In the genomic region with DNA sequence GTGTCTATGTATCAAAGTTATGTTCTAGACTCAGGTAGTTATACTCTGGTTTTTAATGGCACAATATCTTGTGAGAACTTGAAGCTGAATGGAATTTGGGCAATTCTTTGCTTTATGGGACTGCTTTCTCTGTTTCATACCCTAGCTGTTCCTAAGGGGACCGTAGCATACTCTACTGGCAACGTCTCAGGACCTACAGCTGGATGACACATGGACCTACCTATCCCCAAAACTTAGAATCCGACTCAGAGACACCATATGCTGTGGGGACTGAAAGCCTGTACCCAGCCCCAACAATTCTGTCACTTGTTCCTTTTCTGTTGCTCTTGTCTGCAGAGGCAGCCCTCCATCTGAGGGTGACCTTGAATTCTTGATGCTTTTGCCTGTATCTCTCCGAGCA, we compare ENCODE assay signal across 11 mouse cellular contexts. TPM values are rescaled to one million over a fixed set of nuclear protein-coding genes. Genes with fewer than 3 reads are reported as not detected.
DNase-seq lines count a peak whose midpoint lies in the region; ATAC-seq and TF ChIP-seq lines count a peak whose summit lies in the region.
"Had no signal": no experiment of that assay in that cellular context is flagged by ENCODE, and none has a peak within 500 bp of the region (broad histone marks: within the 10 kb centered on the region; RNA-seq: fewer than 3 reads in every experiment).

No protein-coding gene starts in this region.

- TF ChIP-seq POLR2A in limb, embryonic 14.5 days (IDR thresholded peaks at IDR 0.05; ENCODE audit: borderline replicate concordance, extremely low read depth, insufficient read depth, insufficient read length), result no peak

- H3K27me3 ChIP-seq in heart, embryonic 13.5 days (replicated peaks), result no peaks in the 10 kb centered on the region
- H3K27me3 ChIP-seq in limb, embryonic 13.5 days, result no peaks in the 10 kb centered on the region
- H3K27me3 ChIP-seq in limb, embryonic 10.5 days (ENCODE audit: low read depth, poor library complexity, severe bottlenecking), result no peaks in the 10 kb centered on the region
- H3K27me3 ChIP-seq in limb, embryonic 14.5 days (ENCODE audit: control insufficient read depth, insufficient read depth, low read length), result no peaks in the 10 kb centered on the region
- H3K27me3 ChIP-seq: kidney, embryonic 15.5 days had no signal

- H3K4me2 ChIP-seq in heart, embryonic 13.5 days, result no peak overlapping the region
- no peak overlapping the region for H3K4me2 ChIP-seq in limb, embryonic 13.5 days (replicated peaks)
- no peak overlapping the region for H3K4me2 ChIP-seq in limb, embryonic 14.5 days (replicated peaks; ENCODE audit: low read depth, low read length, severe bottlenecking)

- DNase-seq in heart, postnatal 14 days, result no peak
- DNase-seq in limb, embryonic 10.5 days (ENCODE audit: low spot score), result no peak
- DNase-seq in limb, embryonic 14.5 days (ENCODE audit: low spot score), result no peak
- no peak for DNase-seq in retina, embryonic 14.5 days (ENCODE audit: low spot score)
- DNase-seq: cerebellum, adult 2 months; left cerebral cortex, postnatal 4 days had no signal

- H3K9ac ChIP-seq in heart, embryonic 13.5 days, result peak overlapping the region; percentile 55; the same call in 1 of the 2 replicates
- no peak overlapping the region for H3K9ac ChIP-seq in limb, embryonic 13.5 days
- no peak overlapping the region; the same call in 1 of the 2 replicates for H3K9ac ChIP-seq in limb, embryonic 14.5 days (ENCODE audit: low read depth, low read length, severe bottlenecking)

- H3K4me3 ChIP-seq in heart, embryonic 13.5 days, result no peak overlapping the region
- H3K4me3 ChIP-seq in limb, embryonic 13.5 days, result no peak overlapping the region
- no peak overlapping the region for H3K4me3 ChIP-seq in limb, embryonic 10.5 days
- no peak overlapping the region for H3K4me3 ChIP-seq in brown adipose tissue, adult 24 weeks (ENCODE audit: insufficient read depth, low read depth, low read length)
- H3K4me3 ChIP-seq in limb, embryonic 14.5 days (replicated peaks; ENCODE audit: low read length), result no peak overlapping the region
- H3K4me3 ChIP-seq: kidney, embryonic 15.5 days had no signal

- H3K36me3 ChIP-seq in heart, embryonic 13.5 days, result peaks cover 17% of the 10 kb centered on the region
- no peaks in the 10 kb centered on the region for H3K36me3 ChIP-seq in limb, embryonic 13.5 days
- peaks cover 3% of the 10 kb centered on the region; the same call in 1 of the 2 replicates for H3K36me3 ChIP-seq in limb, embryonic 10.5 days
- no peaks in the 10 kb centered on the region for H3K36me3 ChIP-seq in limb, embryonic 14.5 days (ENCODE audit: control insufficient read depth, insufficient read depth, low read length)

- no peak for ATAC-seq in heart, embryonic 13.5 days (ENCODE audit: extremely low read depth, insufficient number of reproducible peaks, low FRiP score, low TSS enrichment)
- ATAC-seq in limb, embryonic 13.5 days (ENCODE audit: low FRiP score, low read depth), result peak; percentile 32; the same call in 1 of the 2 replicates
- ATAC-seq in limb, embryonic 14.5 days (ENCODE audit: low FRiP score, low read depth), result 0 out of 2 replicates have a peak, but pooled peaks have one; percentile 38
- ATAC-seq: activated CD4-positive, CD25-positive, alpha-beta regulatory T cell, adult 4 months had no signal

- peak overlapping the region; percentile 83 for H3K27ac ChIP-seq in heart, embryonic 13.5 days (replicated peaks)
- H3K27ac ChIP-seq in limb, embryonic 13.5 days, result no peak overlapping the region
- H3K27ac ChIP-seq in limb, embryonic 10.5 days, result no peak overlapping the region
- peak overlapping the region; percentile 67 for H3K27ac ChIP-seq in brown adipose tissue, adult 24 weeks (replicated peaks; ENCODE audit: low read depth, low read length)
- peak overlapping the region; percentile 34; the same call in 1 of the 2 replicates for H3K27ac ChIP-seq in limb, embryonic 14.5 days (replicated peaks; ENCODE audit: low read depth, low read length)

- WGBS in heart, embryonic 13.5 days, result 51% methylated on average over 4 of the region's 4 CpGs
- WGBS in limb, embryonic 13.5 days, result 61% methylated on average over 4 of the region's 4 CpGs
- WGBS in limb, embryonic 10.5 days, result 88% methylated on average over 4 of the region's 4 CpGs
- WGBS in limb, embryonic 14.5 days, result 52% methylated on average over 4 of the region's 4 CpGs

- peaks cover 71% of the 10 kb centered on the region for H3K4me1 ChIP-seq in heart, embryonic 13.5 days
- H3K4me1 ChIP-seq in limb, embryonic 13.5 days, result peaks cover 23% of the 10 kb centered on the region
- peaks cover 16% of the 10 kb centered on the region for H3K4me1 ChIP-seq in limb, embryonic 10.5 days
- peaks cover 34% of the 10 kb centered on the region for H3K4me1 ChIP-seq in brown adipose tissue, adult 24 weeks (ENCODE audit: control insufficient read depth, insufficient read depth, insufficient read length, low read length)
- H3K4me1 ChIP-seq in limb, embryonic 14.5 days (ENCODE audit: control insufficient read depth, insufficient read depth, low read length), result peaks cover 26% of the 10 kb centered on the region

- H3K9me3 ChIP-seq in heart, embryonic 13.5 days, result no peaks in the 10 kb centered on the region; the same call in 1 of the 2 replicates
- no peaks in the 10 kb centered on the region for H3K9me3 ChIP-seq in limb, embryonic 13.5 days
- no peaks in the 10 kb centered on the region for H3K9me3 ChIP-seq in limb, embryonic 10.5 days (replicated peaks)
- no peaks in the 10 kb centered on the region for H3K9me3 ChIP-seq in limb, embryonic 14.5 days (ENCODE audit: control insufficient read depth, low read length)
- H3K9me3 ChIP-seq: kidney, embryonic 15.5 days had no signal

- intact Hi-C loops in heart, postnatal 14 days (cut with DNase I), result loop anchor here (5.0 kb wide), 1 partner anchor 72 kb away; no protein-coding TSS in a partner anchor

RNA-seq across cellular contexts. Expression of gene Lamc1, which starts 23.3 kb away (rescaled TPM):
- polyA plus RNA-seq in heart, embryonic 13.5 days (2015; fragmentation: Nextera tagmentation; extraction: Ambion mirVana), result 75.3 and 78.2 TPM in 2 replicates
- total RNA-seq in heart, postnatal 14 days (2021), result 100 to 1,000 TPM; 303 to 323 TPM
- 31.7 and 35.5 TPM in 2 replicates for polyA plus RNA-seq in limb, embryonic 13.5 days (2015; fragmentation: Nextera tagmentation; extraction: Ambion mirVana)
- polyA plus RNA-seq in limb, embryonic 10.5 days (2016; fragmentation: Nextera tagmentation; extraction: Ambion mirVana), result 25.4 and 25.6 TPM in 2 replicates
- polyA plus RNA-seq in brown adipose tissue, adult 24 weeks (2012; ENCODE audit: insufficient read depth, insufficient read length, missing spikeins), result 47.1 and 62.0 TPM in 2 replicates
- 118 and 132 TPM in 2 replicates for polyA plus RNA-seq in limb, embryonic 14.5 days (2012; rRNA removed)
- polyA plus RNA-seq in limb, embryonic 14.5 days (2014; fragmentation: Nextera tagmentation; extraction: Ambion mirVana), result 76.7 and 78.1 TPM in 2 replicates

Comparison
In these comparisons a context has a peak if more than half of its experiments do, and no peak if none do; other contexts are left out.
1. H3K27ac ChIP-seq: peak in heart, embryonic 13.5 days (single experiment), brown adipose tissue, adult 24 weeks (single experiment) and limb, embryonic 14.5 days (single experiment); none in limb, embryonic 13.5 days (single experiment) and limb, embryonic 10.5 days (single experiment).